Mouse (Mus musculus) c-Kit-positive CD71-negative TER-119-negative erythroid progenitor cells, embryonic 14.5 days (primary cell): ENCODE results near the gene Smim13.

ENCODE experiments used
- DNase-seq: peaks from one replicate; pipeline ENCODE4 v3.0.0-alpha.2; 2013; ENCODE audit warnings: low read depth

Smim13 gene

DNA sequence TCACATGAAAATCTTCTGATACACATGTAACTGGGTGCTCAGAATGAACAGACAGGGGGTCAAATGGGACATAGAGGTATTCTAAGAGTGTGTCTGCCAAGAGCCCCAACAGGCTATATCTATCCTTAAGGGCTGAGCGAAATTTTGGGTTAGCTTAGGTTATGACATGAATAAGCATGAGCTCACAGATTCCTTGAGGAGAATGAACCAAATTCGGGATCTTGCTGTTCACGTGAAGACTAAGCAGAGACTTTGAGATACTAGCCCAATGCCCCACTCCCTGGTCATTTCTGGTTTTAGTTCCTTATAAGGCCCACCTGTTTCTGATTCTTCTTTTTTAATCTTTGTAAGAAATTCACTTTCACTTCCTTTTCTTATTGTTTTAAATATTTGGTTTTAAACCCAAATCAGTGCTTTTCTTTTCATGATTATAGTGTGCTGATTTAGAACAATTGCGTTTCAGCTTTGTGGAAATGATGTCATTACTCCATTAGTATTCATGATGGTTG, 41.9 kb downstream of the Smim13 start:
- DNase-seq, result no peak

DNA sequence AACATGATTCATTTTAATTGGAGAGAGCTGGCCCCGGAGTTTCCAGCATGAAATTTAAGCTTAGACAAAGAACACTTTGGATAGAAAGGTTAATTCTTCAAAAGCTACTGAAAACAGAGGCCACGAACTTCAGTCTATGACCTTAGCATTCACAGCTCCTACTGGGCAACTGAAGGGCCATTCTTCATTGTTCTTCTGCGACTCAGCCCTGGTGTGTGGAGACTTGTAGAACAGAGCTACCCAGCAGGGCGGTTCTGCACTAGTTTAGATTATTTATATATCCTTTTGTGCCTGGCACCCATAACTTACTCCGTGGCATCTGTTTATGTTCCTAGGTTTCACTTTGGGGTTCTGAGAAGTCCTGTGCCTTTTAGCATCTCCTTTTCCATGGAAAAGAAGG, 44.0 kb downstream of the Smim13 start:
- no peak for DNase-seq

DNA sequence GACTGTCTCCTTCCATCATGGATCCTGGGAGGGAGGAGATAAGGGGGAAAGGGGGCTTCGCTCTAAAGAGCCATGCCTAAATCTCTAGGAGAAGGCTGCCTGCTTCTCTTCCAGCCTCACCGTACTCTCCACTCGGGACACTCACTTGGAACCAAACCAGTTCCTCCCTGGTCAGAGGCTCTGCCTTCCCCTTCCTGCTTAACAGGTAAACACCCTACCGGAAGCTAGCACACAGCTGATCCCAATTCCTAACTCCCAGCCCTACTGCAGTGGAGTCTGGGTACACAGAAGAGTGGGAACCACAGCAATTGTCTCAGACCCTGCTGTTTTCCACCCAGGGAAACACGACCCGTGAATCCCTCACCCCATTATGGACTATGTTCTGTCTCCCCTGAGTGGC, 46.2 kb downstream of the Smim13 start:
- DNase-seq, result no peak

DNA sequence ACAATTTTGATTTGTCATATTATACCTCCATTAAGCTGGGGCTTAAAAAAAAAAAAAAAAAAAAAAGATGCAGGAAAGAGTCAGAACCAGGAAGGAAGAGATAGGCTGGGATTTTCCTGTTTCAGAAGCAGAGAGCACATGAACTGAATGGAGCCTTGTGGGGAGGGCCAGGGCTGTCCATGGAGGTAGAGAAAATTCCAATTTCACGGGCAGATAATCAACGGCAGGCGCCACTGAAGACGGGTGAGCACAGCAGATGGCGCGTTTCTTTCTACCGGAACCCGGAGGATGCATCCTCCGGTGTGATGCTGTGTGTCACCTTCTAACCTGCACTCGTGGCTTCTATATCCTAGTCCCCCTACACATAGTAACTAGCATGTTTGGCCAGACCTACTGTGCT, 46.8 kb downstream of the Smim13 start:
- DNase-seq, result no peak

DNA sequence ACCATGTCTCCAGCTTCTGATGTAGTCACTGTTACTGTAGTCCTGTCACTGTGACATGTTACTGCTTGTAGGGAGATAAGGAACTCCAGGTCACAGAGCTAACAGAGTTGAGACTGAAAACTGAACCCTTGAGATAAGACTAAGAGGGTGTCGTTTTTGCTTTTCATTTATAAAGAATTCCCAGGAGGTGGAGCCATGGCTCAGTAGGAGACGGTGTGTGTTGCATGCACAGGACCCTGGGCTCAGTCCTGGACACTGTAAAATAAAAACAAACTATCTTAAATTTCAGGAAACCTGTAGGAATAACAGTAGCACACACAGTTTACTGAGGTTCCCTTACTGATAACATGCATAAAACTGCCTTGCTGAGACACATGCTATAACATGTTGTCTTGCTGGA, 48.9 kb downstream of the Smim13 start:
- no peak for DNase-seq

DNA sequence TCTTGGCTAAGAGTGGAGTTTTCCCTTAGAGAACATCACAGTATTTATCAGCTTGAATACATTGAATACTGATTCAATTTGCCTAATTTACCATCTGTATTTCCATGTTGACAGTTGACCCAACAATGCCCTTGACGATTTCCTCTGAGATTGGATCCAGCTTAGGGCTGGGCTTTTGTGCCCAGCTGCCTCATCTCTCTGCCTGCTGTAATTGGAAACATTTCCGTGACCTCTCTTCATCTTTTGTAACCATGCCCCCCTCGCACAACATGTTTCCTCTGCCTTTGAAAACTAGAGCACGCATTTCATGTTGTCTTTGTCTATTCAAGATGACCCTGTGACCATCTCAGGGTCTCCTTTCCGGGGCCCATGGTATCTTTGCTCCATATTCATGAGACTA, 49.4 kb downstream of the Smim13 start:
- DNase-seq, result no peak

DNA sequence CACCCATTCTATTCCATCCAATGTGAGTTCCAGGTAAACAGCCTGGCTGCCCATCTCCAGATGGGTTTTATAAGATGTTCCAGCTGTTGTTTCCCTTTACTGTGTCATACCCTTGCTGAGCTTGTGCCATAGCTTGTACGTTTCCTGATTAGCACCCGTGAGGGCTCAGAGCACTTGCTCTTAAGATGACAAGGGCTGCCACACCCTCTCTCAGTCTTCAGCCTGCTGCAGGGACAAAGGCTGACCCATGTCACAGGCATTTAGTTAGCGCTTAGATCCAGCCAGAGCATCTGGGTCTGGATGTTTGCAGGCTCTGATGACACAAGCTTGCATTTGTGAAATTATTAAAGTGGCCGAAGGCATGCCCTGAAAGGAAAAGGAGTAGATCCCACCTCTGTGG, 50.4 kb downstream of the Smim13 start:
- no peak for DNase-seq

DNA sequence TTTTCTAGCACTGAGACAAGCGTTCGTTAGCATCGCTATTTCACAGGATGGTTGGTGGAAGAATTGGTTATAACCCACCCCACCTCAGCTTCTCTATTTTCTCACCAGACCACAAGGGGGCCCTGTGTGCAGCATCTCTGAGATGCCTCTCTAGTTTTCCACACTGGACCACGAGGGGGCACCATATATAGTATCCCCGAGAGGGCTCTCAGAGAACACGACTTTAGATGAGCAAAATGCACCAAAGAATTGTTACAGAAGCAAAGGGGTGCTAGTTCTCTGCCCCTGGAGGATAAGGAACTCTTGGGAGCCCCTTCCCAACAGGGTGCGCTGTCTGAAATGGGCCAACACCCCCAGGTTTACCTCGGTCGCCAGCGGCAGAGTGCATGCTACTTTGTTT, 53.1 kb downstream of the Smim13 start:
- peak; percentile 76 for DNase-seq

DNA sequence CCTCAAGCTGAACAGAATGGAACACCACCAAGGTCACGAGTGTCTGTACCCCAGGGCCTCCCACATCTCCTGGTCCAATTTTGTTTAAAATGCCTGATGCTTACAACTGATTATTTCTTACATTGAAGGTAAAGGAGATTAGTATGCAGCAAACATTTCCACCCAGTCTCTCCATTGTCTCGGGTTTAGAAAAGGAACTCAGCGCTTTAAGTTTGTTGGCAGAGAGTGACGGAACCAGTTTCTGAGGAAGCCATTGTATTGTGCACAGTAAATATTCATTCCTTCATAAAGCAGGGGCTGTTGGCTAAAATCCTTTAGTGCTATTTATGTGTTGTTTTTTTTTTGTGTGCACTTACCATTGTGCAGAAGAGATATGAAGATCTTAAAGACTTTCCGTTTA, 71.1 kb downstream of the Smim13 start:
- DNase-seq, result no peak

DNA sequence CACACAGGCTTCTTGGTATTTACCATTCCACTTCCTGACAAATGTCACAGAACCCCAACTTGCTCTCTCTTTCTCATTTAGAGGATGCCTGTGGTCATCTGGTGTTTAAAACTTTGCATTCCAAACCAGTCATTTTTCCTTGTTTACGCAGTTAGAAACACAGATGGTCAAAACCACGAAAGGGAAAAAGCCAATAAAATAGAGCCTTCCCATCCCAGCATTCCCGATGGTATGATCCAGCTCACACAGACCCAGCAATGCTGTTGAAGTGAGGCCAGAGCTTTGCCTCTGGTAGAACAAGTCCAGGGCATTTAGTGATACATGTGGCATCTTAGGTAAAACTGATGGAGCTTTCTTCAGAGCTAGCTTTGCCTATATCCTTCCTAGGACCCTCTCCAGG, 71.8 kb downstream of the Smim13 start:
- no peak for DNase-seq

DNA sequence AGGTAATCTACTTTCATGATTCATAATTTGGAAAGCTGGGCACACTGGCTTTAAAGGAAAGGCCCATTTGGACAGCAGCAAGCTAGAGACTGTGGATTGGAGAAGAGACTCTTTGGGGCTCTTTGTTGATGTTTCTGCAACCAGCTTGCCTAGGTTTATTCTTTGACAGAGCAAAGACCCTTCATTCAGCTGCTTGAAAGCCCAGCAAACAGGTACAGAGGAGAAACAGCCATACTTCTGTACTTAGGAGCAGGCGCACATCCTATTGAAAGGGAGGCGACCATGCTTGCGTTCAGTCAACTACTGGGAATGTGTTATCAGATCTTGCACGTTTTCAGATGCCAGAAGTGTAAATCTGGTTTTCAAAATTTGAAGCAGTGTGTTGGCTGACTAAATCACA, 75.0 kb downstream of the Smim13 start:
- no peak for DNase-seq

DNA sequence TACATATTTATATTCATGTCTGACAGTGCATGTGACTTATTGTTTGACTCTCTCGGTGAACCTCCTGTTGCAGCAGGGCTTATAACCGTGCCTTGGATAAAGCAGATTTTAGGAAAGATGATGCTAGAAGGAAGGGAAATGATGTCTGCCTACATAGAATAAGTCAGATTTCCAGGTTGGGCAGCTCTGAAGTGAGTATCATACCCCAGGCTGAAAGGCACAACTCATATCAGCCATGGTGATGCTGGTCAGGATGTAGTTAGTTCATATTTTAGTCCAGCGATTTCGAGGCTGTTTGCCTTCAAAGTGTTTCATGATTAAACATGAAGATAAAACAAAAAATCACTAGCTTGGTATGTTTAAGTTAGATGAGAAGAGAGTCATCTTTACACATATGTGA, 75.7 kb downstream of the Smim13 start:
- DNase-seq, result no peak

DNA sequence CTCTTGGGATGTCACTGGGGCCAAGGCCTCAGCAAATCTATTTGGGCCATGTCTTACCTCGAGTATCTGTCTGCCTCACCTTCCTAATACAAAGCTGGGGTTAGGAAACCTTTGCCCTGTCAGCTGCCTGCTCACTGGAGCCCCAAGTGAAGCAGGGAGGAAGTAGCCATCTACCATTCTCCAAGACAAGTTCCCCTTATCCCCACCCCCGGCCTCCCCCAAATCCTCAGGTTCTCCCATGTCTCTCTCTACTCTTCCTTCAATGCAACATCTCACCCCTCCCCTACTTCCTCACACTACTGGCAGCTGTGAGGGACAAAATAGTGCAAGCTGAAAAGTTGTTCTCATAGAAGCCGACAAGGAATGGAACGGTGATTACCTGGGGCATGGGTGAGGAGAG, 76.5 kb downstream of the Smim13 start:
- no peak for DNase-seq
